Mouse (Mus musculus) myocyte (in vitro differentiated cells): ENCODE measurements around the gene Speg.

ENCODE experiments used
- POLR2A ChIP-seq: IDR thresholded peaks from one replicate; pipeline ENCODE4 v1.6.1; 2011; ENCODE audit warnings: low read depth, mild to moderate bottlenecking, control low read depth, moderate library complexity; ENCODE audit not compliant: insufficient read length
- TCF12 ChIP-seq: IDR thresholded peaks from one replicate; pipeline ENCODE4 v1.6.1; 2011; ENCODE audit warnings: mild to moderate bottlenecking, control low read depth; ENCODE audit not compliant: poor library complexity, insufficient read depth, severe bottlenecking

- no peak for TF ChIP-seq POLR2A
- no peak for TF ChIP-seq TCF12
Observed at GRCm38 (mm10) chr1:75463652-75464204, 88.6 kb downstream of the Speg start.
